Mouse (Mus musculus) brain, embryonic 18.5 days (tissue): ENCODE measurements around the gene Ewsr1.
"Not testable (repeated sequence)": the region's sequence is repeated elsewhere in the genome, so short reads cannot be mapped to it uniquely, and the experiment has no call there.

Source experiments
- DNase-seq: peaks from one replicate; pipeline ENCODE4 v3.0.0-alpha.2; 2012; ENCODE audit warnings: low read depth, low spot score

The Ewsr1 gene

DNA sequence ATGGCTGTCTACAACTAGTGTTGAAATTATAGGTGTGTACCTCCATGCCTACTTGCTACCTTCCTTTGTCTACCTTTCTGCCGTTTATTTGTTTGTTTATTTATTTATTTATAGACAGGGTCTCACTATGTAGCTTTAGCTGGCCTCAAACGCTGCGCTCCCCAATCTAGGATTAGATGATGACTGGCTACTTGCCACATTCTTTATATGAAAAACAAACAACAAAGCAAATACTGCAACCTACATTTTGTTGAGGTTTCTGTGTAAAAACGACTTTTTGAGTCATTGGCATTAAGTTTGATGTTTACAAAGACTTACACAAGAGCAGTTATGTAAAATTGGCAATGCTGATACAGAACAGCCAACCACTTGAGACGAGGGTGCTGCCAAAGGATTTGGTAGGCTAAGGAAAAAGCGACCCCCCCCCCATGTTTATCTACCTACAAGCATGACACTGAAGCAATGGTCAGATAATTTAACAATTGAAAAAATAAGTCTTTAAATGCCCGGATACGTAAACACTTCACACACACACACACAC is 2.5 kb downstream of the Ewsr1 start:
- no peak for DNase-seq

GRCm38 (mm10) chr11:5095877-5096276 is 3.2 kb downstream of the Ewsr1 start:
- no peak for DNase-seq

- DNase-seq, result no peak
Observed at GRCm38 (mm10) chr11:5091706-5092105, 7.4 kb downstream of the Ewsr1 start.

DNA sequence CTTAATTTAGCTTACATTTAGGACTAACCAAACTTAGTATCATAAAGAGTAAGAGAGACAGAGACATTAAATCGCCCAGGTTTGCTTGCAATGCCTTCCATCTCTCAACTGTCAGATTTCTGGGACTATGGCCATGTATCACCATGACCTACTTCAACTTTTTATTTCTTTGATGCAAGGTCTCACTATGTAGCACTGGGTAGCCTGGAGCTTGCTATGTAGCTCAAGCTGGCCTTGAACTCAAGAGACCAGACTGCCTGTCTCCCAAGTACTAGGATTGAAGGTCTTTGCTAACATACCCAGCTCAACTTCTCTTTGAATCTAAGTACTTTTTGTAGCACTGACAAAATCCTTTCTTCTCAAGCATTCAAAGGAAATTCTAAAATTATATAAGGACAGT is 9.9 kb downstream of the Ewsr1 start:
- DNase-seq, result no peak

DNA sequence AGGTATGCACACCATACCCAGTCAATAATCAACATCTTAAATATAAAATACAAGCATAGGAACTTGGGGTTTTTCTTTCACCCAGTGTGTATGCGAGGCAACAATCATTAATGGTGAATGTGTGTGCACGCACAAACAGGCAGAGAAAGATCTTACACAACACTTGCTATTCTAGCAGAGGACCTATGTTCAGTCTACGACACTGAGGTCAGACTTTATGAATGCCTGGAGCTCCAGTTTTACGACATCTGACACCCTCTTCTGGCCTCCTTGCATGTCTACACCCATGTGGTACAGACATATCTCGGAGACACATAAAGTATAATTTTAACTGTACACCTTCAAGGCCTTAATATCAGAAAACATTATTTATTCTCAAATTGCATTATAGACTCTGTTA is 22.2 kb downstream of the Ewsr1 start:
- not testable (repeated sequence) for DNase-seq

DNA sequence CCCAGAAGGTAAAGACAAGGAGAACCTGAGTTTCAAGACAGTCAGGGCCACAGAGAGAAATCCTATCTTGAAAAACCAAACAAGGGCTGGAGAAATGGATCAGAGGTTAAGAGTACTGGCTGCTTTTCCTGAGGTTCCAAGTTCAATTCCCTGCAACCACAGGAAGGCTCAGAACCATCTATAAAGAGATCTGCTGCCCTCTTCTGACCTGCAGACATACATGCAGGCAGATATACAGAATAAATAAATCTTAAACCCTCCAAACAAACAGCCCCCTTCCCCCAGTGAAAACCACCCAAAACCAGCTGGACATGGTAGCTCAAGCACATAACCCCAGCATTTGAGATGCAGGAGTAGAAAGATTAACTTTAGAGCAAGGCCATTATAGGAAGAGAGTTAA is 23.3 kb downstream of the Ewsr1 start:
- DNase-seq, result no peak

- no peak for DNase-seq
Observed at GRCm38 (mm10) chr11:5074882-5075281, 24.2 kb downstream of the Ewsr1 start.

DNA sequence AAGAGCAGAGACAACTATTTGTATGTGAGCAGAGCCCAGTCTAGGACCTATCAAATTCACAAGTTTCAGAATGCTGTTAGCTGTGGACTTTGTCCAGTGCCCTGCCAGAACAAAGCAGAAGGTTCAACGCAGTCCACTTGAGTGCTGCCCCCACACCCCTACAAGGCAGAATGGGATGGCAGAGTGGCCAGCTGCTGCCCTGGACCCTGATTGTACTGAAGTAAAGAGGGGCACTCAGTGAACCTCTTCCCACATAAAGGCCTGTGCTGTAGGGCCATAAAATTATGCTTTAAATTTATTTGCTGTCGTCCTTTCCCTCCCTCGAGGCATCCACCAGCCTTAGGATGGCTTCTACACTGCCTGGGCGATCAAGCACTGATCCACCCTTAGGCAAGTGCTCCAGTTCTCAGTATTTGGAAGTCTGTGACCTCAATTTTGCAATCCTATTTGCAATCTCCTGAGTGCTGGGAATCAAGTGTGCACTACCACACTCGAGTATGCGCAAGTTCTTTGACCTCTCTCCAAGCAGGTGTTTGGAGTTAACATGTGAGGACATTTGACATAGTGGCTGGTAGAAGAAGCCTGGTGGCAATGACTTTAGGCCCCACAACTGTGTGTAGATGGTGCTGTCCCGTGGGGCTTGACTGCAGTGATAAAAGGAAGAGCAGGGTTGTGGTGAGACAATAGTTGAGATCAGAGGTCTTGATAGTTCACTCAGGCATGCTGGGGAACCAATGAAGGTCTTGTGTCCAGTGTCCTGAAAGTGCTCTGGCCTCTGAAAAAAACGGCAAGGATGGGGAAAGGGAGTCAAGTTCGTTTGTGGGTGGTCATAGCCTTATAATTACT is 30.7 kb downstream of the Ewsr1 start:
- no peak for DNase-seq

GRCm38 (mm10) chr11:5067063-5067462 is 32.0 kb downstream of the Ewsr1 start:
- DNase-seq, result no peak

DNA sequence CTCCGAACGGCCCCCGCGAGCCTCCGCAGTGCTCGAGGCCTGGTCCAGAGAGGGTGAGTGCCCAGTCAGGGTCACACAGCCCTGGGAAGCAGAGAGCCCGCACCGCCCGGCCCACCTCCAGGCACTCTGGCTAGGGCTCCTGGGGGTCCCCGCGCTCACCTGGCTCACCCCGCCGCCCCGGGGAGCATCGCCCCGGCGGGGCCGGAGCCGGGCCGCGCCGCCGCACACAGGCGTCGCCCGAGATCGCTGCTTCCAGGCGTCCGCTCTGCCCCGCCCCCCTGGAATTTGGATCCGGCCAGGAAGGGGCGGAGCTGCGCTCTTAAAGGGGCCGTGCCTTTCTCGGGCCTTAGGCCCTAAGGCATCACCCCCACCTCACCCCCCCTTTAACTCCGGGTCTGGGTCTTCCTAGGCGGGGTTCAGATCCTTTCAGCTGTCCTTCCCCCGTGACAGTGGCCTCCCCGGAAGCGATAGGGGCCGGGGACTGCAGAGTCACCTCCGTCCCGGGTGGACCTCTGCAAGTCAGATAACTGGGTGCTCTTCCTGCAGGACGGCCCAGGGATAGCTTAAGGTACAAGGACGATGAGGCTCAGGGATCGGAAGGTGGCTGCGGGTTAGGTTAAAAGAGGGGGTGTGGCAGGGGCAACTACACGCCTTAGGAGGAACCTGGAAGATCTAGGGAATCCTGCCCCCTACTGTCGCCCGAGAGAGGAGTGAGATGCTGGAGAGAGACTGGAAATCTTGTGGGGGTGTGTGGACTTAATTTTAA is 33.8 kb downstream of the Ewsr1 start, which contains the start of gene Gas2l1:
Gene Gas2l1 (minus strand): TSS at position 272 of the 766 bp plus-strand sequence.
- DNase-seq, result peak; percentile 67

DNA sequence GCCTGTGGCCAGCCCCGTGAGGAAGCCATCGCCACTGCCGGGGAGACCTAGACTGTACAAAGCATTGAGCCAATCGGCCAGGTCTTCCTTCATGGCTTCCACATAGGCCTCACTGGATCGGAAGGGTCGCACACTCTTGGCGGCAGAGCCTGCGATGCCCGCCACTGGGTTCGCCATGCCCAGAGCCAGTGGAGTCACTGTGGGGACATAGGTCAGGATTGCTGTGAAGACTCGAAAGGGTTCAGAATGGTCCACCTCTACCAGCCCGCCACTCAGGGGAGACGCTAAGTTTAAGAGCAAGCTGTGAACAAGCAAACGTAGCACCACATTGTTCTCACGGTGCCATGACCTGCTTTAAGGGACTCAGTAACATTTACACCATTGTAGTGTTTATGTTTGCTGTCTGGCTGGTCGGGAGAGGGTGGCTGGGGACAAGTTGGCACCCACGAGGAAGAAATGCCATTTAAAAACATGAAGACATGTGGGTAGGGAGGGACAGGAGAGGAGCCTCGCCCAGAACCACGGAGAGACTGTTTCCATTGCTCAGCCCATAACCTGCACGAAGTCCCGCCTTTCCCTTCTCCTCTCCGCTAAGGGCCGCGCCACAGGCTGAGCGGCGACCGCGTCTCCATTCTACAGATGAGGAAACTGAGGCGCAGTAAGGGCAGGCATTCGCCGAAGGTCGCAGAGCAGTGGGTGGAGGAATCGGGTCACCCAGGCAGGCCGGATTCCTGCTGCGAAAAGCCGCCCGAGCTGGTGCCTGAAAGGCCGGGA is 34.6 kb downstream of the Ewsr1 start:
- DNase-seq, result no peak

GRCm38 (mm10) chr11:5063561-5064281 is 35.3 kb downstream of the Ewsr1 start:
- no peak for DNase-seq

- no peak for DNase-seq
Observed at GRCm38 (mm10) chr11:5062860-5063505, 36.1 kb downstream of the Ewsr1 start.

DNA sequence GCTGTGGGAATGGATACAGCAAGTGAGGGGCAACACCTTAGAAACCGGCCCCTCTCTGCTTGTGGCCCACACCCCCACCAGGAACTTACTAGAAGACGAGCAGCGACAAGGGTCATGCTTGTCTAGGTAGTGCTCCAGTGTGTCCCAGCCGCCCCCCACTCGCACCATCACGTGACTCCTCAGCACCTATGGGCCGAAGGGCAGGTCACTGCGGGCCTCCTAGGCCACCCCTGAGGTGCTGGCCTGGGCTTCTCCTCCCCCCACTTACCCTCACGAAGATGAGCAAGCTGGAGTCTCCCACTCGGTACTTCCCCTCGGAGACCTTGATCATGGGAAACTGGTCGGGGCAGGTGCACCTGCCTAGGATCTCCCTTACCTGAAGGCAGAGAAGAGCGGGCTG is 36.7 kb downstream of the Ewsr1 start:
- DNase-seq, result no peak

- DNase-seq, result peak; percentile 34
Observed at GRCm38 (mm10) chr11:5061413-5062139, 37.5 kb downstream of the Ewsr1 start.

DNA sequence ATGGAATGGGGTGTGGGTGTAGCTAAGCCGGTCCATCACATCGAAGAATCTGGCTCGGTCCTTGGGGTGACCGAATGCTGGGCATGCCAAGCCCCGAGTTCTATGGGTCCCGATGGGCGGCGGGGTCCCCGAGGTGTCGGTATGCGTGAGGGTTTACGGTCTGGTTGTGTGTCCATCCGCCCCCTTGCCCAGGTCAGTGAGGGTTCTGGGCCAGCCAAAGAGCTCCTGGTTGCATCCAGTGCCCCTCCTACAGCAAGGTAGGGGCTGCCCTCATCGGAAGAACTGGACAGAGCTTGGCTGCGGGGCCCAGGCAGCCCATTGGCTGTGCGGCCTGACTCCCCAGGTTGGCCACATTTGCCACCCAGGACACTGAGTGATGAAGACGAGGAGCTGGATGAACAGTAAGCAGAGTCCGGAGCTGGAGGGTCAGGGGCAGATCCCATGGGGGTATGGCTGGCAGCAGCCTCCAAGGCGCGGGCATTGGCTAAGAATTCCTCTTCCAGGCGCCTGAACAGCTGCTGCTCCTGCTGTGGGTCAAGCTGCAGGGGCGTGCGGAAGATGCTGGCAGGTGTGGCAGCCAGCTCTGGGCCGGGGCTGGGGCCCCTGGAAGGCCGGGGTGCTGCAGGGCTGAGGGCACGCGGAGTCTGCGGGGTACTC is 38.2 kb downstream of the Ewsr1 start:
- no peak for DNase-seq

GRCm38 (mm10) chr11:5059704-5060156 is 39.3 kb downstream of the Ewsr1 start:
- no peak for DNase-seq

DNA sequence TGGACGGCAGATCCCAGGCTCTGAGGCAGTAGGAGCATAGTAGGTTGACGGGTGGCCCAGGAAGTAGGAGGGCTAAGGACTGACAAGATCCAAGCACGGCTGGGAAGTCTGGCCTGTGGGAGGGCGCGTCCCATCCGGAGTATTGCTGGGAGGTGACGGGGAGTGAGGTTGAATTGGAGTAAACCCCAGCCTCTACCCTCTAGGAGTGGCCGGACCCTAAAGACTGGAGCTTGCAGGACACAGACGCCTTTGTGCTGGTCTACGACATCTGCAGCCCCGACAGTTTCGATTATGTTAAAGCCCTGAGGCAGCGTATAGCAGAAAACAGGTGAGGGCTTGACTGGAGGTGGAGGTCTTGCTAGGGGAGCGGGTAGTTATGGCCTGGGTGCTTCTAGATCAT is 39.8 kb downstream of the Ewsr1 start:
- DNase-seq, result no peak

GRCm38 (mm10) chr11:5058783-5059182 is 40.3 kb downstream of the Ewsr1 start:
- no peak for DNase-seq
